Mouse (Mus musculus) ES-Bruce4 (cell line): ENCODE data around the gene Nicn1. TPM values are rescaled to one million over a fixed set of nuclear protein-coding genes. Genes with fewer than 3 reads are reported as not detected.
A peak's percentile ranks its signal among the peaks of the same experiment; 100 is the strongest.

Source experiments
- H3K27ac ChIP-seq: 2 replicates; pipeline ENCODE4 v1.5.1; 2012; ENCODE audit warnings: low read length, inconsistent platforms; ENCODE audit not compliant: insufficient read depth
- H3K27me3 ChIP-seq: 2 replicates; pipeline ENCODE4 v1.6.1; 2012; ENCODE audit warnings: mild to moderate bottlenecking, low read length, inconsistent platforms; ENCODE audit not compliant: control insufficient read depth, poor library complexity, insufficient read depth, severe bottlenecking
- H3K36me3 ChIP-seq: 2 replicates; pipeline ENCODE4 v1.6.1; 2012; ENCODE audit warnings: inconsistent platforms, mild to moderate bottlenecking, low read length, moderate library complexity; ENCODE audit not compliant: control insufficient read depth, poor library complexity, insufficient read depth, severe bottlenecking
- H3K4me1 ChIP-seq: one replicate; pipeline ENCODE4 v1.8.1; 2011; ENCODE audit warnings: low read length; ENCODE audit not compliant: control insufficient read depth, insufficient read depth
- H3K4me3 ChIP-seq: 2 replicates; pipeline ENCODE4 v1.5.1; 2011; ENCODE audit warnings: low read depth, mild to moderate bottlenecking, low read length
- H3K9ac ChIP-seq: 2 replicates; pipeline ENCODE4 v1.6.1; 2012; ENCODE audit warnings: low read depth, mild to moderate bottlenecking, inconsistent platforms; ENCODE audit not compliant: poor library complexity, severe bottlenecking
- H3K9me3 ChIP-seq: replicated peaks from 2 replicates; pipeline ENCODE4 v1.6.1; 2012; ENCODE audit warnings: mild to moderate bottlenecking, low read length, inconsistent platforms; ENCODE audit not compliant: control insufficient read depth, poor library complexity, insufficient read depth, severe bottlenecking
- CTCF ChIP-seq: IDR thresholded peaks from one replicate; pipeline ENCODE4 v1.8.1; 2011; ENCODE audit warnings: low read depth, low read length
- EP300 ChIP-seq: IDR thresholded peaks from 2 replicates; pipeline ENCODE4 v1.6.1; 2011; ENCODE audit warnings: low read depth, low read length; ENCODE audit not compliant: insufficient read depth
- POLR2A ChIP-seq: IDR thresholded peaks from one replicate; pipeline ENCODE4 v1.8.1; 2011; ENCODE audit warnings: low read length; ENCODE audit not compliant: insufficient read depth
- polyA plus RNA-seq: library from polyadenylated mRNA; stranded (reverse); fragments of >200 nt; gene quantifications from 2 replicates; pipeline ENCODE4 v1.2.4, GENCODE M21; 2011; ENCODE audit warnings: low read depth; ENCODE audit not compliant: missing spikeins, insufficient read depth, insufficient read length

Gene Nicn1
- polyA plus RNA-seq, 1 experiment = 18.3 TPM

DNA sequence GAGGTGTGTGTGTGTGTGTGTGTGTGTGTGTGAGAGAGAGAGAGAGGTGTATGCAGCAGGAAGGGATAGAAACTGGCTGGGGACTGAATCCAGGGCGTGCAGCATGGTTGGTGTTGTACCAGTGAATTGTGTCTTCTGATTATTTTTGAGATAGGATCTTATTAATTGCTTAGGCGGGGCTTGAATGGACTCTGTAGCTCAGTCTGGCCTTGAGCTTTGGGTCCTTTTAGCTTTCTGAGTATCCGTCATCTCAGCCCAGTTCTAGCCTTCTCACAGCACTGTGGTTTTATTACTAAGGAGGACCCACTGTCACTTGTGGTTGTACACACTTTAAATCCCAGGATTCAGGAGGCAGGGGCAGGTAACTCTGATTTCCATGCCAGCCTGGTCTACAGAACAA is 53.1 kb downstream of the Nicn1 start:
- Histone ChIP-seq H3K9ac (no peak overlapping the region), H3K4me3 (no peak overlapping the region), H3K4me1 (peaks cover 3% of the 10 kb centered on the region), H3K9me3 (no peaks in the 10 kb centered on the region), H3K27ac (peak overlapping the region; percentile 52), H3K36me3 (no peaks in the 10 kb centered on the region), H3K27me3 (no peaks in the 10 kb centered on the region)
- no peak for TF ChIP-seq POLR2A
- no peak for TF ChIP-seq EP300
- no peak for TF ChIP-seq CTCF

- H3K9me3 ChIP-seq = no peaks in the 10 kb centered on the region
- no peak overlapping the region for H3K4me3 ChIP-seq
- H3K27me3 ChIP-seq = no peaks in the 10 kb centered on the region
- H3K4me1 ChIP-seq = peaks cover 3% of the 10 kb centered on the region
- TF ChIP-seq CTCF = no peak
- TF ChIP-seq EP300 = no peak
- TF ChIP-seq POLR2A = no peak
- no peak overlapping the region for H3K27ac ChIP-seq
- no peak overlapping the region for H3K9ac ChIP-seq
- no peaks in the 10 kb centered on the region for H3K36me3 ChIP-seq
Observed at GRCm38 (mm10) chr9:108343835-108344234, 53.6 kb downstream of the Nicn1 start.

GRCm38 (mm10) chr9:108344471-108344870 is 54.2 kb downstream of the Nicn1 start:
- TF ChIP-seq EP300 = no peak
- TF ChIP-seq CTCF = no peak
- TF ChIP-seq POLR2A = no peak
- Histone ChIP-seq H3K4me3 (no peak overlapping the region), H3K4me1 (peaks cover 3% of the 10 kb centered on the region), H3K36me3 (no peaks in the 10 kb centered on the region), H3K9me3 (no peaks in the 10 kb centered on the region), H3K27me3 (no peaks in the 10 kb centered on the region), H3K9ac (no peak overlapping the region), H3K27ac (no peak overlapping the region)

Other genes starting within 250 kb of the Nicn1 start
- 9.7 and 10.2 TPM in 2 replicates for gene Gmppb, start 241.2 kb upstream of the Nicn1 start, polyA plus RNA-seq
- 0.24 and 0.61 TPM in 2 replicates for gene Amigo3, start 237.3 kb upstream of the Nicn1 start, polyA plus RNA-seq
- 1.2 and 3.0 TPM in 2 replicates for gene Mst1, start 210.0 kb upstream of the Nicn1 start, polyA plus RNA-seq
- gene Rnf123, start 207.1 kb upstream of the Nicn1 start, polyA plus RNA-seq = 19.7 and 20.9 TPM in 2 replicates
- 37.6 and 48.1 TPM in 2 replicates for gene Apeh, start 195.8 kb upstream of the Nicn1 start, polyA plus RNA-seq
- 0.43 and 0.62 TPM in 2 replicates for gene Bsn, start 100.0 kb upstream of the Nicn1 start, polyA plus RNA-seq
- gene Dag1, start 26.5 kb upstream of the Nicn1 start, polyA plus RNA-seq = 116 and 124 TPM in 2 replicates
- 69.2 and 69.3 TPM in 2 replicates for gene Amt, start 6.4 kb downstream of the Nicn1 start, polyA plus RNA-seq
- 429 and 434 TPM in 2 replicates for gene Rhoa, start 15.7 kb downstream of the Nicn1 start, polyA plus RNA-seq
- 4.0 and 7.0 TPM in 2 replicates for gene Tcta, start 15.7 kb downstream of the Nicn1 start, polyA plus RNA-seq
- 172 and 194 TPM in 2 replicates for gene Gpx1, start 48.5 kb downstream of the Nicn1 start, polyA plus RNA-seq
- gene Usp4, start 57.4 kb downstream of the Nicn1 start, polyA plus RNA-seq = 69.5 and 69.9 TPM in 2 replicates
- not detected in 2 replicates for gene 1700102P08Rik, start 102.4 kb downstream of the Nicn1 start, polyA plus RNA-seq
- 0.96 and 1.2 TPM in 2 replicates for gene Ccdc36, start 138.1 kb downstream of the Nicn1 start, polyA plus RNA-seq
- not detected in 2 replicates for gene BC048562, start 146.1 kb downstream of the Nicn1 start, polyA plus RNA-seq
- gene Ccdc71, start 170.1 kb downstream of the Nicn1 start, polyA plus RNA-seq = 26.4 and 31.6 TPM in 2 replicates
- 5.8 and 6.4 TPM in 2 replicates for gene Klhdc8b, start 171.2 kb downstream of the Nicn1 start, polyA plus RNA-seq
- 27.4 and 39.0 TPM in 2 replicates for gene Lamb2, start 189.3 kb downstream of the Nicn1 start, polyA plus RNA-seq
- gene Usp19, start 200.2 kb downstream of the Nicn1 start, polyA plus RNA-seq = 86.0 and 90.9 TPM in 2 replicates
- 348 and 395 TPM in 2 replicates for gene Qars, start 217.3 kb downstream of the Nicn1 start, polyA plus RNA-seq
- 139 and 145 TPM in 2 replicates for gene Qrich1, start 226.4 kb downstream of the Nicn1 start, polyA plus RNA-seq